Mouse (Mus musculus) testis, postnatal 14 days (tissue): ENCODE data around the gene Whrn.

Experiments
- DNase-seq: peaks from one replicate; pipeline ENCODE4 v3.0.0; 2021; ENCODE audit warnings: low spot score

Gene Whrn

GRCm38 (mm10) chr4:63444362-63445066 lies 51.3 kb downstream of the Whrn start:
- no peak for DNase-seq

GRCm38 (mm10) chr4:63443101-63443500 lies 52.7 kb downstream of the Whrn start:
- no peak for DNase-seq

DNA sequence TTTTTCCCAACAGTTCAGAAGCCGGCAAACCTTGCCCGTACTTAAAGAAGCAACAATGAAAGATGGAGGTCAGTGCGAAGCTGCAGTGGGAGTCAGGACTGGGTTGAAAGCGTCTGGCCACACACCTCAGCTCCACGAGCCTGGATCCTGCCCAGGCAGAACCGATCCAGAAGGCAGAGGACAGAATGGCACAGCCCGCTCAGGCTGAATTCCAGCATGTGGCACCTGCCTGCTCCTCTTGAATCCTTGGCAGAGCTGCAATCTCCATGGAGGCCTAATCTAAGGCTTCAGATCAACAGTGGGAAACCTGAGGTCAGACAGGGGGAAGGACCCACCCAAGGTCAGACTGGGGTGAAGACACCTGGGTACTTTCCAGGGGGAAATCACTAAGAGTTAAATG lies 54.2 kb downstream of the Whrn start:
- no peak for DNase-seq

GRCm38 (mm10) chr4:63440262-63440661 lies 55.5 kb downstream of the Whrn start:
- DNase-seq: no peak

GRCm38 (mm10) chr4:63437968-63438367 lies 57.8 kb downstream of the Whrn start:
- no peak for DNase-seq

DNA sequence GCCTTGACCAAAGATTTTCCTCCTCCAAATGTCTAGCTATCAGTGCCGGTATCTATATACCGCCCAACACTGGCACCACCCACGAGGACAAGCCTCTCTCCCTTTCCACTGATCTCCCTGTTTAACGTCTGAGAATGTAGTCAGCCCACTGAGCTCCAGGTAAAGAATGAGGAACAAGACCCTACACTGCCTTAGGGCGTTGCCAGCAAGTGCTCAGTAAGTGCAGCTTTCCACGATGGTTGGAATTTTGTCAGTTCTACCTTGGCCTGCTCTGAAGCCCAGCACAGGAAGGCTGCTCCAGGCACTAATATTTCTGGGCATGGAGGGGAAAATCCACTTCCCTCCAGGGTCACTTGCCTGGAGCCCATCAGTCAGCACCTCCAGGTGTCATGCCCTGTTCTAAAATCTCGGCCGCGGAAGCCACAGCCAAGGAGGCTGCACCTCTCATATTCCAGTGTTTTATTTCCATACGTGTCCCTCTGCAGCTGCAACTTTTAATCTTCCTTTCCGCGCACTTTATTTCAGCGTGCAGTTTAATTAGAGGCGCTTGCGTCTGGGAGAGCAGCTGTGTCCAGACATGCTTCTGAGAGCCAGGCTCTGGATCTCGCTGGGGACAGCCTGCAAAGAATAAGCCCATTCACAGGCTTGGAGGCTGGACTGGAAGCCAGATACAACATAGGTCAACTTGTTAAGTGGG lies 58.5 kb downstream of the Whrn start:
- no peak for DNase-seq

GRCm38 (mm10) chr4:63435402-63435801 lies 60.4 kb downstream of the Whrn start:
- no peak for DNase-seq

GRCm38 (mm10) chr4:63431098-63431497 lies 64.7 kb downstream of the Whrn start:
- DNase-seq: no peak

GRCm38 (mm10) chr4:63430357-63430756 lies 65.4 kb downstream of the Whrn start:
- DNase-seq: no peak

- DNase-seq: no peak
These were observed 69.5 kb downstream of the Whrn start for GRCm38 (mm10) chr4:63426308-63426707.

- no peak for DNase-seq
These were observed 72.0 kb downstream of the Whrn start for GRCm38 (mm10) chr4:63423811-63424210.

DNA sequence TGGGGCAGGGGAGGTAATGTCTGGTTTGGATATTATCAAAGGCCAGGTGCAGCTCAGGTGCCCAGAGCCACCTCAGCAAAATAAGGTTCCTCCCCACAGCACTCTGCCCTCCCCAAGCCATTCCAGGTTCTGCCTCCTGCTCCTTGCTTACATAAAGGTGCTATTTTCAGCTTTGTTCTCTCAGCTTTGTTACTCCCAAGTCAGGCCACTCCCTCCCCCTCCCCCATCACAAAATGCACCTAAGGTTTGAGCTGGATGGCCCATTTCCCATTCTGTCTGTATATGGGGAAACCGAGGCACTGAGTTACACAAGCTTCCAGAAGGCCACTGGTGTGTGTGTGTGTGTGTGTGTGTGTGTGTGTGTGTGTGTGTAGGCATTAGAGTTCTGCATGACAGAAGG lies 72.6 kb downstream of the Whrn start:
- DNase-seq: no peak

GRCm38 (mm10) chr4:63420143-63420920 lies 75.5 kb downstream of the Whrn start:
- DNase-seq: peak; percentile 53

- DNase-seq: no peak
These were observed 77.5 kb downstream of the Whrn start for GRCm38 (mm10) chr4:63418270-63418669.

DNA sequence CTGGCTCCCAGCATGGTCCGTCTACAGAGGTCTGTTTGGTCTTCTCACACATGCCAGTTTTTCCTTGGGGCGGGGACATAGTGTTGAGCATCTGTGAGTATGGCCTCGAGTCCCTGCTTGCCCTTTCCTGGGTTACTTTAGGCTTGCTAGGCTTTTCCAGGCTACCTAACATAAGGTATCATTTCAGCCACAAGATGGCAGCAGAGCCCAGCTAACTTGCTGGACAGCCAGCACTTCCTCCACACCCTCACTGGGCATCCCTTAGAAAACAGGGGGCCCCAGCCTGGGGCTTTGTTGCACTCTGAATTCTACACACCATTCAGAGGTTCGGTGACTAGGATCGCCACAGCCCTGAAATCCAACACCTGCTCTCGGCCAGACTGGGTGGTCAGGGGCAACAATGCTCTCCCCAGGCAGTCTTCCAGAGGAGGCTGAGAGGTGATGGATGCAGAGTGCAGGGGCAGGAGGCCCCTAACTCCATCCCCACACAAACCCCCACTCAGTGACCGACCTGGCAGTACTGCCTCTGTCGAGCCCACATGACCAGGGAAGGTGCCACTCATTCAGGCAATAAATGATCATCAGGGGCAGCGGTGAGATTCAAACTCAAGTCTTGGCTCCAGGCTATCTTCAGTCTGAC lies 78.4 kb downstream of the Whrn start:
- peak; percentile 48 for DNase-seq

- no peak for DNase-seq
These were observed 80.8 kb downstream of the Whrn start for GRCm38 (mm10) chr4:63414951-63415350.

DNA sequence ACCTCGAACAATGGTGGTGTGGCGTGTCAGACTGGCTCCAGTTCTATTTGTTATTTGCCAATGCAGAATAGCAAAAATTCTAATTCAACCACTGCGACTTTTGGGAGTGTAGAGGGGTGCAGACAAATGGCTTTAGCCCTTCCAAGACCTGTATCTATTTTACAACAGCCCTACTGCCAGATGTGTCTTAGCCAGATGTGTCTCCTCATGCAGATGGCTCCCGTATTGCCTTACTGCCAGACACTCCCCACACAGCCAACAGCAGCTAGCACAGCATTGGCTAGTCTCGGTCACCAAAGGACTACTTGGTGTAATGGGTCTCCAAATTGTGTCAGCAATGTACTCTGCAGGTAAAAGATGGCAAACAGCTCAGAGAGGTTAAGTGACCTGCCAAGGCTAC lies 84.6 kb downstream of the Whrn start:
- no peak for DNase-seq

GRCm38 (mm10) chr4:63410583-63410934 lies 85.2 kb downstream of the Whrn start:
- peak; percentile 93 for DNase-seq

- peak; percentile 62 for DNase-seq
These were observed 85.7 kb downstream of the Whrn start for GRCm38 (mm10) chr4:63409908-63410582.

DNA sequence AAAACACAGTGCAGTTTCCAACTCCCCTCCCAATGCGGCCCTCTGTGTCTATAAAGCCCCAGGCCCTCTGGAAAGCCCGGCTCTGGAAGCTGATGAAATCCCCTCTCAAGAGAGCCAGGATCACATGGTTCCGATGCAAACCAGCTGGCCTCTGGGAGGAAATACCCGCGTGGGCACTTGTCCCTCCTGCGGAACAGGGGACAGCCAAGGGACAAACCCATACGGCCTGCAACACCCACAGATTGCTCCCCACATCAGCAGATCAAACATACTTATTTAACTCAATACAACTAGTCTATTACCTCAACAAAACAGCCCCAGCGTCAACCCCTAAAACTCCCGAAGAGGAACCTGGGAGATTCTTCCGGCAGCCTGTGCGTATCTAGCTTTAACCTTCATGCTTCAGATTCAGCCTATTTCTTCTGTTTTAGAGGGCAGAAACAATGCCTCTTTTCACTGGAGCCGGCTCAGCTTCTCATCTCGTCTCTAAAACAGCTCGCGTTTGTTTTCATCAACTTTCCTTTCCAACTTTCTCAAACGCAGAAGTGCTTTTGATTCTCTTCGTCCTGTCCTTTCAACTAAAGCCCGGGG lies 86.4 kb downstream of the Whrn start:
- no peak for DNase-seq

GRCm38 (mm10) chr4:63408649-63409048 lies 87.1 kb downstream of the Whrn start:
- no peak for DNase-seq

- DNase-seq: no peak
These were observed 87.5 kb downstream of the Whrn start for GRCm38 (mm10) chr4:63408247-63408646.
